Mouse (Mus musculus) erythroblast, adult 5-6 weeks (primary cell): Measurements from ENCODE around the gene Ces3b. TPM values are rescaled to one million over a fixed set of nuclear protein-coding genes. Genes with fewer than 3 reads are reported as not detected.
"Not testable (repeated sequence)": the region's sequence is repeated elsewhere in the genome, so short reads cannot be mapped to it uniquely, and the experiment has no call there.

Experiments used
- ATAC-seq: replicated peaks from 2 replicates; pipeline ENCODE4 v1.8.0; 2016; ENCODE audit warnings: moderate number of reproducible peaks, mild to moderate bottlenecking, moderate TSS enrichment, inconsistent platforms; ENCODE audit not compliant: poor library complexity, low FRiP score, severe bottlenecking
- total RNA-seq, 2 experiments: library from RNA; stranded (forward) in 1 of 2; stranded (reverse) in 1 of 2; fragments of 150-400 nt in 1 of 2; fragments of 200-764, 138-1000 nt in 1 of 2; gene quantifications; 2 replicates each; pipeline versions ENCODE4 v1.2.3 to v1.2.4; 2015 to 2017; ENCODE audit warnings: low replicate concordance in 2 of 2

The Ces3b gene
- total RNA-seq (2015; ENCODE audit: low replicate concordance) = not detected in 2 replicates
- not detected in 2 replicates for total RNA-seq (2017; ENCODE audit: low replicate concordance)

GRCm38 (mm10) chr8:105083449-105084050 is at the start of gene Ces3b:
Gene Ces3b, plus strand, starts transcription at chr8:105083753.
- no peak for ATAC-seq

DNA sequence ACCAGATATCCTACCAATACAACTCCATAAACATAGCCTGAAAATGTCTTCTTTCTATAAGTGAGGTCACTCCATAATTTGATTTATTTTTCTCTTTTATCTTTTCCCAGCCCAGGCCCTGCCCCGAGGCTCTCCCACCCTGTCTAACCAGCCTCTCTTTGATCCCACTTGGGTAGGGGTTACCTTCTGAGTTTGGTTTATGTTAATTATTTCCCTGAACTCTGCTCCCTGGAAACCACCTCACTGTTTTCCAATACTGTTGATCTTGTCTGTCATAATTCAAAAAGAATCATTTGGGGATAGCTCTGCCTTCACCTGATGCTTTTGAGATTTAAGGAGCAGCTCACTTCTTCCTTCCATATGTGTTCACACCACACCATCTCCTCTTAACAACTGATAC is 40.0 kb upstream of the Ces3b start:
- ATAC-seq = no peak

- ATAC-seq = no peak
Observed at GRCm38 (mm10) chr8:105045824-105046401, 37.6 kb upstream of the Ces3b start.

GRCm38 (mm10) chr8:105048371-105048854 is 35.1 kb upstream of the Ces3b start, which contains the start of gene Ces3a:
Gene Ces3a, plus strand, starts transcription at chr8:105048601.
- no peak for ATAC-seq

DNA sequence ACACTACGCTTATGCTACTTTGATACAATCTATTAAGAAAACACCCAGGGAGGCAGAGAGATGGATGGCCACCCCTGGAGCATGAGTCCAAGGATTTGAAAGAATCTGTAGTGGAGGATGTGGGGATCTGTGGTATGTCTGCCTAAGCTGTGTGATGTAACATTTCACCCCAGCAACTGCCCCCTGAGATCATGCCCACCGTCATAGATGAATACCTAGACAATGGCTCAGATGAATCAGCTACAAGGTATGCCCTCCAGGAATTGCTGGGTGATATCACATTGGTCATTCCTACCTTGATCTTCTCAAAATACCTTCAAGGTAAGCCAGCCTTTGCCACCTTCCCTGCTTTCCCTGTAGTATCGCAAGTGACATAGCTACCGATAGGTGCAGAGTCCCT is 27.3 kb upstream of the Ces3b start:
- ATAC-seq = no peak

- ATAC-seq = no peak
Observed at GRCm38 (mm10) chr8:105060056-105060455, 23.5 kb upstream of the Ces3b start.

DNA sequence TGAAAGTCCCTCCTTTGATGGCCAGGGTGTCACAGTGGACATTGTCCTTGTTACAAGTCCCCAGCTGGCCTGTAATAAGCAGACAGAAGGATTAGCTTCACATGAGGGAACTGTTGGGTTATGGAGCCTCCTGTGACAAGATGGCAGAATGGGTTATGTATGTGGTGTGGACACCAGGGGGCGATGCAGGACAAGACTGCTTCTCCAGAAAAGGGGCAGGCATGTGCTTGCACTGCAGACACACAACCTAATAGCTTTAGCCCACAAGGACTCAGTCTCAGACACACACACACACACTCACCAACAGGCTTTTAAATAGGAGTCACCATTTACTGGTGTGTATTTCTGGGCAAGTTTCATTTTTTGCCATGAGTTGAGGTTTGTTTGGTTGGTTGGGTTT is 16.8 kb upstream of the Ces3b start:
- 0 out of 2 replicates have a peak, but pooled peaks have one; percentile 46 for ATAC-seq

DNA sequence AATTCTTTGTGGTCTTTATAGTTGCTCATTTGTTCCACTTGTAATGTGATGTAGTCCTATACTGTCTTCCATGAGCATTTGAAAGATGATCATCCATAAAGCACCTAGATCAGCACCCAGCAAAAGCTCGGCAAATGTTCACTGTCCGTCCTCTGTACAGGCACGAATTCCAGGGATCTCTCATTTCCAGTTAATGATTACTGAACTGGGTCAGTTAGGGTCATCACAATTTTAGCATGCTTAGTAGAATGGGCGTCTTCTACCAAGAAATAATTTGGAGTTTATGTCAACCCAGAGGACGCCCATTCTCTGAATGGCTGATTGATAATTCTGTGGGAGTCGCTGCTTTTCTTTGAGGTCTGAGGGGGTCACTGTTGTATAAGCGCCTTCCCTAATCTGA is 15.6 kb upstream of the Ces3b start:
- ATAC-seq = not testable (repeated sequence)

GRCm38 (mm10) chr8:105068971-105069370 is 14.6 kb upstream of the Ces3b start:
- ATAC-seq = no peak

- no peak for ATAC-seq
Observed at GRCm38 (mm10) chr8:105076601-105077000, 7.0 kb upstream of the Ces3b start.

DNA sequence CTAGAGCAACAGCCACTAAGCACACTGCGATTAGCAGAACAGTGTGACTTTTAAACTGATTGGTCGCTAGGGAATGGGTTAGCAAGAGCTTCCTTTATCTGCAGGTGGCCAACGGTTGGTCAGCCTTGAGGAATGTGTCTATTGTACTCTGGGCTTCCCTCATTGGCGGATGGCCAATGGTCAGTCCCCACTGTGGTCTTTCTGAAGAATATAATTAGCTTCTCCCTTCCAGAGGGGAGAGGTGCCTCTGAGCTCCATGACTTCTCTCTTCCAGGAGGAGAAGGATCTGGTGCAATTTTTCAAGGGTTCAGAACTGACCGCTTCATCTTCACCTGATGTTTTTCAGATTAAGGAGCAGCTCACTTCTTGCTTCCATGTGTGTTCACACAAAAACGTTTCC is 6.5 kb upstream of the Ces3b start:
- ATAC-seq = no peak

DNA sequence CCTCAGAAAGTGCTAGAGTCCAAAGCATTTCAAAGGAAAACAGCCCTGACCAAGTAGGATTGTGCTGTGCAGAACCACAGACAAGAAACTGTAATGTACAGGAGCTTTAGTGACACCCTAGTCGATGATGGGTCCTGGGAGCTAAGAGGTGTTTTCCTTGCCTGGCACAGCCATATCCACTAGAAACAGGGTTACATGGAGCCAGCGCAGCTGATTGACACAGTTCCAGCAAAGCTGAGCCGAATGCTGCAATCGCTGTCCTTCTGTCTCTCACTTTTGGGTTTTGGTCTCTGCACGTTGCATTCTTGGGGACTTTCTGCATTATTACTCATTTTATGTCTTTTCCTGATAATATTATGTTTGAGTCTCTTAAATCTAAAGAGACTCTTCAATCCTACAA is 5.0 kb upstream of the Ces3b start:
- no peak for ATAC-seq

DNA sequence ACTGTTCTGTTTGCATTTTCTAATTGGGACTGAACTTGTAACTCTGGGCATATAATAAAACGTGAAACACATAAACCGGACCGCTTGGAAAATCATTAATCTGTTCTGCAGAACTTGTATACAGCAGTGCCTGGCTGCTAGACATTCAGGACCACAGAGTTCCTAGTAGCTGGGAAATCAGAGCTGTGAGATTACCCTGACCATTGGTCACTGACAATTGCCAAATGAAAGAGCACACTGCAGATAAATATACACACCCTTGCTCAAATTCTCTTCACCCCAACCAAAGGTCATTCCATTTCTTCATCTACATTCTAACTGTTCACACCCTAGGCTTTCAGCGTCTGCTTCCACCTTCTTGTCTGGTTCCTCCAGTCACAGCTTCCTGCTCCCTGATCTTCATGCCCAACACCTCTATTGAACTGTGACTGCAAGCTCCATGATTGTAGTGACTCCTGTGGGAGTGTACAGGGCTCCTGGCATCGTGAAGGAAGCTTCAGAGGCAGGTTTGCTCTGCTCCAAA is 2.7 kb upstream of the Ces3b start:
- ATAC-seq = no peak

GRCm38 (mm10) chr8:105088166-105088565 is 4.6 kb downstream of the Ces3b start:
- not testable (repeated sequence) for ATAC-seq

DNA sequence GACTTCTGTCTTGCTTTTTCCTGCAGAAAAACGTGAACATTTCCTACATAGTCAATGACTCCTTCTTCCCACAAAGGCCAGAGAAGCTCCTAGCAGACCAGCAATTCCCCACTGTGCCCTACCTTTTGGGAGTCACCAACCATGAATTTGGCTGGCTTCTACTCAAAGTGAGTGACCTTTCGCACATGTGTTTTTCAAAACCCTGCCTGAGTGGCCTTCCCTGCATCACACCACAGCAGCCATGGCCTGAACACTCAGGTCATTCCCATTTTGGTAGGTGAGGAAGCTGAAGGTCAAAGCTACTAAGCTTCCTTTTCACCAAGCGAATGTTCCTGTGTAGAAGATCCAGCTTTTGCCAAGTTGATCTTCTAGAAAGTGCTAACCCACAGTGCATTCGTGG is 5.0 kb downstream of the Ces3b start:
- ATAC-seq = no peak

GRCm38 (mm10) chr8:105093992-105094391 is 10.4 kb downstream of the Ces3b start:
- ATAC-seq = no peak

GRCm38 (mm10) chr8:105102101-105102785 is 18.7 kb downstream of the Ces3b start:
- ATAC-seq = not testable (repeated sequence)

GRCm38 (mm10) chr8:105103701-105104100 is 20.1 kb downstream of the Ces3b start:
- not testable (repeated sequence) for ATAC-seq

- no peak for ATAC-seq
Observed at GRCm38 (mm10) chr8:105104220-105104619, 20.7 kb downstream of the Ces3b start.

DNA sequence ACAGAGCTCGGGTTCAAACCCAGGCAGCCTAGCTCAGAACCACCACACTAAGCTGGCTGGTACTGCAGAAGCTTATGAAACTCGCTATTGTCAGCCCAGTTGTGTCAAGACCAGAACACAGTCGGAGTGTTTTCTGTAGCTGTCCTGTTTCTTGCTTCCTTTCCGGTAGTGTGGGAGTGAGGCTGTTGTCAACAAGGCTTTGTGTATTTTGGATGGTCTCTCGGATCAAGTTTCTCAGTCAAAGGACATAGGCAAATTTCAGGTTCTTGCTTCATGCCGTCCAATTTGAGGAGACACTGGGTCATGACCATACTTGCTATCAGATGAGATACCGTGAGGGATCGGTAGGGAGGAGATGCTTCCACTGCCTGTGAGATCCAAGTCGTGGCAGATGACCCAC is 46.3 kb downstream of the Ces3b start:
- ATAC-seq = no peak

- ATAC-seq = no peak
Observed at GRCm38 (mm10) chr8:105131509-105131908, 48.0 kb downstream of the Ces3b start, which contains the start of gene Ces4a. Gene Ces4a, plus strand, starts transcription at chr8:105131800.
